Comparison of ENCODE assay signal across 7 mouse cellular contexts in genomic region chr9:60687891-60688324, GRCm38 (mm10). TPM values are rescaled to one million over a fixed set of nuclear protein-coding genes. Genes with fewer than 3 reads are reported as not detected.
DNase-seq lines count a peak whose midpoint lies in the region; ATAC-seq lines count a peak whose summit lies in the region.

Gene Lrrc49, minus strand, starts transcription at chr9:60688158.

- peak within 1 kb of the TSS; percentile 63 for H3K4me3 ChIP-seq in intestine, embryonic 16.5 days (ENCODE audit: low read length)
- peak within 1 kb of the TSS; percentile 47 for H3K4me3 ChIP-seq in midbrain, embryonic 11.5 days (ENCODE audit: low read depth, low read length)

- intact Hi-C loops in left cerebral cortex, postnatal 36 days (cut with DNase I): loop anchor here (5.0 kb wide), 2 partner anchors 41 to 441 kb away; no protein-coding TSS in a partner anchor

- peaks cover 7% of the 10 kb centered on the region; the same call in 1 of the 2 replicates for H3K4me1 ChIP-seq in intestine, embryonic 16.5 days (ENCODE audit: control insufficient read depth, insufficient read depth, low read length)
- H3K4me1 ChIP-seq in midbrain, embryonic 11.5 days (ENCODE audit: control insufficient read depth, insufficient read depth, low read length): peaks cover 5% of the 10 kb centered on the region; the same call in 1 of the 2 replicates

- peak within 1 kb of the TSS; percentile 79 for H3K27ac ChIP-seq in intestine, embryonic 16.5 days (ENCODE audit: low read length)
- H3K27ac ChIP-seq in midbrain, embryonic 11.5 days (ENCODE audit: low read depth, low read length): peak within 1 kb of the TSS; percentile 98

- peak within 1 kb of the TSS; percentile 76 for H3K4me2 ChIP-seq in intestine, embryonic 16.5 days (ENCODE audit: low read depth, low read length)
- peak within 1 kb of the TSS; percentile 64 for H3K4me2 ChIP-seq in midbrain, embryonic 11.5 days

- peak within 1 kb of the TSS; percentile 61 for H3K9ac ChIP-seq in intestine, embryonic 16.5 days (ENCODE audit: low read depth, low read length)
- H3K9ac ChIP-seq in midbrain, embryonic 11.5 days (ENCODE audit: low read length): peak within 1 kb of the TSS; percentile 55

- peak; percentile 95 for ATAC-seq in intestine, embryonic 16.5 days
- peak; percentile 97 for ATAC-seq in midbrain, embryonic 11.5 days (ENCODE audit: low FRiP score)

- H3K27me3 ChIP-seq in intestine, embryonic 16.5 days (replicated peaks; ENCODE audit: control insufficient read depth, insufficient read depth, low read length): no peaks in the 10 kb centered on the region
- no peaks in the 10 kb centered on the region for H3K27me3 ChIP-seq in midbrain, embryonic 11.5 days (ENCODE audit: control insufficient read depth, insufficient read depth, low read length)

- peak; percentile 82 to 83 for DNase-seq in adrenal gland, adult 18-20 months (ENCODE audit: low spot score in 2 of 2)
- DNase-seq in embryo, embryonic 10.5 days (ENCODE audit: low spot score): peak; percentile 97
- DNase-seq in gastrocnemius, postnatal 4 days (ENCODE audit: low spot score in 2 of 2): peak; percentile 68 to 90
- DNase-seq in left cerebral cortex, postnatal 36 days (ENCODE audit: low spot score in 2 of 2): peak; percentile 86 to 89
- peak; percentile 99 for DNase-seq in midbrain, embryonic 11.5 days (ENCODE audit: low spot score, missing footprints)
- DNase-seq in skeletal muscle tissue, adult 2 months (ENCODE audit: low read depth, low spot score): peak; percentile 91

- H3K36me3 ChIP-seq in intestine, embryonic 16.5 days (ENCODE audit: control insufficient read depth, insufficient read depth, low read length): no peaks in the 10 kb centered on the region; the same call in 1 of the 2 replicates
- no peaks in the 10 kb centered on the region for H3K36me3 ChIP-seq in midbrain, embryonic 11.5 days (ENCODE audit: control insufficient read depth, insufficient read depth, low read length)

- WGBS in intestine, embryonic 16.5 days: under 1% methylated on average over 21 of the region's 21 CpGs
- WGBS in midbrain, embryonic 11.5 days: 0% methylated on average over 21 of the region's 21 CpGs

- H3K9me3 ChIP-seq in intestine, embryonic 16.5 days (ENCODE audit: control insufficient read depth, low read length): no peaks in the 10 kb centered on the region
- H3K9me3 ChIP-seq in midbrain, embryonic 11.5 days (ENCODE audit: control insufficient read depth, low read length): no peaks in the 10 kb centered on the region

RNA-seq across cellular contexts. Expression of gene Lrrc49, which starts in this region (rescaled TPM):
- total RNA-seq in adrenal gland, adult 18-20 months (2021): 10 to 100 TPM; 11.1 to 12.4 TPM
- 10 to 100 TPM in 1 of 2 experiments, 1 to 10 TPM in 1; 9.4 to 10.2 TPM for total RNA-seq in gastrocnemius, postnatal 4 days (2021)
- polyA plus RNA-seq in intestine, embryonic 16.5 days (2015; fragmentation: Nextera tagmentation; extraction: Ambion mirVana): 10.7 and 11.7 TPM in 2 replicates
- total RNA-seq in left cerebral cortex, postnatal 36 days (2021): 10 to 100 TPM; 84.4 to 85.6 TPM
- 51.6 and 56.0 TPM in 2 replicates for polyA plus RNA-seq in midbrain, embryonic 11.5 days (2014; fragmentation: Nextera tagmentation; extraction: Ambion mirVana)

Comparison
In these comparisons a context has a peak if more than half of its experiments do, and no peak if none do; other contexts are left out.
1. Peak in every context shown above with its lines: DNase-seq, ATAC-seq, H3K4me3 ChIP-seq and H3K27ac ChIP-seq.
2. RNA of gene Lrrc49 (total RNA-seq): 84.4 to 85.6 TPM in left cerebral cortex, postnatal 36 days; 11.1 to 12.4 TPM in adrenal gland, adult 18-20 months and 9.4 to 10.2 TPM in gastrocnemius, postnatal 4 days; every median in the first group is over 4 times any median in the second.